In genomic region chr16:20191161-20191882, GRCm38 (mm10) we compare ENCODE assay signal across 23 mouse cellular contexts. TPM values are rescaled to one million over a fixed set of nuclear protein-coding genes. Genes with fewer than 3 reads are reported as not detected.
DNase-seq lines count a peak whose midpoint lies in the region; ATAC-seq and TF ChIP-seq lines count a peak whose summit lies in the region.
"Had no signal": no experiment of that assay in that cellular context is flagged by ENCODE, and none has a peak within 500 bp of the region (broad histone marks: within the 10 kb centered on the region; RNA-seq: fewer than 3 reads in every experiment).

No protein-coding gene starts in this region.

- no peak overlapping the region for H3K4me3 ChIP-seq in forebrain, embryonic 10.5 days
- no peak overlapping the region for H3K4me3 ChIP-seq in heart, adult 2 months
- H3K4me3 ChIP-seq: embryonic facial prominence, embryonic 12.5 days; embryonic facial prominence, embryonic 15.5 days; forebrain, embryonic 12.5 days; forebrain, embryonic 15.5 days; hindbrain, embryonic 12.5 days; hindbrain, embryonic 15.5 days had no signal

- TF ChIP-seq EP300 in heart, adult 2 months (IDR thresholded peaks at IDR 0.05; ENCODE audit: insufficient read depth, low read depth, low read length), result no peak

- no peaks in the 10 kb centered on the region for H3K27me3 ChIP-seq in forebrain, embryonic 10.5 days (ENCODE audit: poor library complexity, severe bottlenecking)
- H3K27me3 ChIP-seq in heart, adult 2 months (ENCODE audit: control insufficient read depth, insufficient read depth, low read length), result no peaks in the 10 kb centered on the region; the same call in 1 of the 2 replicates
- H3K27me3 ChIP-seq: embryonic facial prominence, embryonic 12.5 days; embryonic facial prominence, embryonic 15.5 days; forebrain, embryonic 12.5 days; forebrain, embryonic 15.5 days; hindbrain, embryonic 12.5 days; hindbrain, embryonic 15.5 days; Patski had no signal

- DNase-seq in 416B (ENCODE audit: low read depth) (peak; percentile 90), ES-CJ7 (ENCODE audit: low read depth, low spot score) (peak; percentile 93), R1 (ENCODE audit: low read depth, low spot score) (peak; percentile 92)
- DNase-seq in forebrain, embryonic 10.5 days (ENCODE audit: extremely low spot score, low spot score), result no peak
- no peak for DNase-seq in heart, adult 2 months
- DNase-seq in thymus, adult 18-20 months, result no peak
- DNase-seq: adrenal gland, postnatal 10 days; adrenal gland, postnatal 36 days; cerebellum, adult 18-20 months; cerebellum, adult 9-10 months; cerebellum, postnatal 14 days; gastrocnemius, postnatal 25 days; kidney, adult 18-20 months had no signal

- peaks cover 96% of the 10 kb centered on the region for H3K36me3 ChIP-seq in forebrain, embryonic 10.5 days (replicated peaks)
- peaks cover 2% of the 10 kb centered on the region for H3K36me3 ChIP-seq in heart, adult 2 months (ENCODE audit: control insufficient read depth, insufficient read depth, low read length)

- H3K9ac ChIP-seq in heart, adult 2 months (ENCODE audit: low read depth, low read length), result no peak overlapping the region
- H3K9ac ChIP-seq: embryonic facial prominence, embryonic 12.5 days; embryonic facial prominence, embryonic 15.5 days; forebrain, embryonic 12.5 days; forebrain, embryonic 15.5 days; hindbrain, embryonic 12.5 days; hindbrain, embryonic 15.5 days had no signal

- no peaks in the 10 kb centered on the region for H3K4me1 ChIP-seq in forebrain, embryonic 10.5 days
- no peaks in the 10 kb centered on the region for H3K4me1 ChIP-seq in heart, adult 2 months (ENCODE audit: control insufficient read depth, insufficient read depth, low read length)
- H3K4me1 ChIP-seq: embryonic facial prominence, embryonic 12.5 days; embryonic facial prominence, embryonic 15.5 days; forebrain, embryonic 12.5 days; forebrain, embryonic 15.5 days; hindbrain, embryonic 12.5 days; hindbrain, embryonic 15.5 days had no signal

- peak; percentile 55 for ATAC-seq in common myeloid progenitor, adult 5-6 weeks (replicated peaks; ENCODE audit: low read depth, poor library complexity, severe bottlenecking)
- ATAC-seq: forebrain, embryonic 15.5 days; Patski had no signal

- no peak for TF ChIP-seq CTCF in heart, adult 2 months (IDR thresholded peaks at IDR 0.05)

- WGBS in forebrain, embryonic 10.5 days, result 88% methylated on average over 3 of the region's 3 CpGs
- 61% methylated on average over 3 of the region's 3 CpGs for WGBS in heart, adult 2 months

- no peak overlapping the region for H3K27ac ChIP-seq in forebrain, embryonic 10.5 days
- no peak overlapping the region for H3K27ac ChIP-seq in heart, adult 2 months
- H3K27ac ChIP-seq: embryonic facial prominence, embryonic 12.5 days; embryonic facial prominence, embryonic 15.5 days; forebrain, embryonic 12.5 days; forebrain, embryonic 15.5 days; hindbrain, embryonic 12.5 days; hindbrain, embryonic 15.5 days had no signal

- no peak for TF ChIP-seq POLR2A in heart, adult 2 months (IDR thresholded peaks at IDR 0.05; ENCODE audit: insufficient read depth, low read depth, low read length)

- H3K79me2 ChIP-seq in heart, adult 2 months (replicated peaks; ENCODE audit: control insufficient read depth, insufficient read depth, low read length), result no peaks in the 10 kb centered on the region

- no peaks in the 10 kb centered on the region for H3K9me3 ChIP-seq in forebrain, embryonic 10.5 days
- H3K9me3 ChIP-seq: embryonic facial prominence, embryonic 12.5 days; embryonic facial prominence, embryonic 15.5 days; forebrain, embryonic 12.5 days; forebrain, embryonic 15.5 days; hindbrain, embryonic 12.5 days; hindbrain, embryonic 15.5 days had no signal

- intact Hi-C loops in heart, adult 2 months (cut with DNase I), result no loop called here

RNA-seq across cellular contexts. Expression of gene Map6d1, which starts 49.8 kb away (rescaled TPM):
- not detected in 2 replicates for total RNA-seq in common myeloid progenitor, adult 5-6 weeks (2017)
- polyA plus RNA-seq in forebrain, embryonic 10.5 days (2016; fragmentation: Nextera tagmentation; extraction: Ambion mirVana), result 1.0 and 1.6 TPM in 2 replicates
- 1 to 10 TPM; 1.0 to 1.6 TPM for total RNA-seq in heart, adult 2 months (2021)
- 0.23 and 0.67 TPM in 2 replicates for polyA plus RNA-seq in heart, adult 2 months (2012; rRNA removed)
- total RNA-seq: granulocyte monocyte progenitor cell, adult 5-6 weeks; hematopoietic stem cell, adult 5-6 weeks had no signal

RNA-seq across cellular contexts. Expression of gene Yeats2, which starts 50.5 kb away (rescaled TPM):
- 22.7 and 26.2 TPM in 2 replicates for total RNA-seq in common myeloid progenitor, adult 5-6 weeks (2017)
- 40.1 and 41.2 TPM in 2 replicates for polyA plus RNA-seq in forebrain, embryonic 10.5 days (2016; fragmentation: Nextera tagmentation; extraction: Ambion mirVana)
- 1 to 10 TPM; 7.7 to 8.7 TPM for total RNA-seq in heart, adult 2 months (2021)
- 7.2 and 15.4 TPM in 2 replicates for polyA plus RNA-seq in heart, adult 2 months (2012; rRNA removed)

Comparison
In these comparisons a context has a peak if more than half of its experiments do, and no peak if none do; other contexts are left out.
1. DNase-seq: peak in 416B (single experiment), ES-CJ7 (single experiment) and R1 (single experiment); none in forebrain, embryonic 10.5 days (single experiment), heart, adult 2 months (0 of 2) and thymus, adult 18-20 months (0 of 2).